Mouse (Mus musculus) kidney, adult 2 months (tissue): ENCODE measurements around the gene Ikbke.

ENCODE experiments used
- CTCF ChIP-seq: fragments of 200-500 bp; conservative IDR thresholded peaks from 2 replicates; pipeline ENCODE4 v1.5.1; 2011; ENCODE audit warnings: low read depth, mild to moderate bottlenecking, control low read depth, low read length, moderate library complexity, mixed read lengths; ENCODE audit not compliant: insufficient read depth, insufficient read length
- POLR2A ChIP-seq: fragments of 200-500 bp; IDR thresholded peaks from one replicate; pipeline ENCODE4 v1.6.1; 2011; ENCODE audit warnings: low read depth, low read length, control low read depth

DNA sequence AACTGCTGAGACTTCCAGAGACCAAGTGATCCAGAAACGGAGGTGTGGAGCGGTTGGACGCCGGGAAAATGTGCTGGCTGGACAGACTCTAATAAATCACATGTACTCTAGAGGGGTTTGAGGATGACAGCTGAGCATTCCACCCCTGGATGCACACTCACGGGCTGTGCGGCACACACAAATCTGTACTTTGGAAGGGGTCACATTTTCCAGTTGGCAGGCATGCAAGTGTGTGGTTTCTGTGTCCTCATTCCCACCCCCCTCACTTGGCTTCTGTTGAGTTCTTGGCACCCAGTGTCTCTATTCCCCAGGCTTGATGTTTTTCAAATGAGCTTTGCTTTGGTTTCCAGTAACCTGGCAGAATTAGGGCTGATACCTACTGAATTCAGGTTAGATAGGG, 20.4 kb upstream of the Ikbke start:
- no peak for TF ChIP-seq CTCF
- no peak for TF ChIP-seq POLR2A
